8 mouse cellular contexts compared by ENCODE assay signal in the genomic region with DNA sequence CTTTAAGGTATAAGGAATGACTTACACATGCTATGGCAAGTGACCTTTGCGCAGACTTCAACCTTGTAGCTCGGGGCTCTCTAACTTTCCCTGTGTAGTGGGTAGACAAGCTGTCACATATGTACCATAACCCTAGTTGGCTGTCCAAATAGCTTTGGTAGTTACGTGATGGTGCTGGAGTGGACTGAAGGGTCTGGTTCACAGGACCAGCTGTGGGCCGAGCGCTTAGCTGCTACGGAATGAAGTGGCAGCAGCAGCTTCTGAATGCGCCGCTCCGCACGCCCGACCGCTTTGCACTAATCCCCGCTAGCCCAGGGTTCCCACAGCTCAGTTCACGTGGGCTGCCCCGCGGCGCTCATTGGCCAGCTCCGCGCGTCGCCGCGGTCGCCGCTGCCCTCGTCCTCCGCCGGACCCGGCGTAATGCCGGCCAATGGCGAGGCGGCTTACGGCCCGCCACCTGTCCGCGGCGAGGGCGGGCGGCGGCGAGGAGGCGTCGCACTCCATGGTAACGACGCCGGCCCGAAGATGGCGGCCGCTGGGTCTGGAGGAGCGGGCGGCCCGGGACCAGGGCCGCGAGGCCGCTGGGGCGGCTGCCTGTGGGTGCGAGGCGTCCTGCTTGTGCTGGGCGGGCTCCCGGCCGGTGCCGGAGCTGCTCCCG. TPM values are rescaled to one million over a fixed set of nuclear protein-coding genes. Genes with fewer than 3 reads are reported as not detected.
DNase-seq lines count a peak whose midpoint lies in the region; ATAC-seq lines count a peak whose summit lies in the region.

TSS of gene Lmln (plus strand) at position 498 of the 658 bp plus-strand sequence.

- DNase-seq in adrenal gland, adult (ENCODE audit: inconsistent age in 2 of 2, low spot score in 1 of 2) = peak; percentile 96 to 97
- peak; percentile 96 for DNase-seq in embryo, embryonic 10.5 days (ENCODE audit: low spot score)
- peak; percentile 93 for DNase-seq in gastrocnemius, postnatal 25 days
- DNase-seq in intestine, embryonic 14.5 days (ENCODE audit: low spot score) = peak; percentile 92
- peak; percentile 90 to 92 for DNase-seq in left cerebral cortex, postnatal 14 days (ENCODE audit: low spot score in 2 of 2)
- peak; percentile 95 for DNase-seq in mesoderm, embryonic 11.5 days (ENCODE audit: low read depth, low spot score)
- DNase-seq in right cerebral cortex, postnatal 36 days (ENCODE audit: low spot score in 2 of 2) = peak; percentile 87 to 90
- peak; percentile 95 for DNase-seq in yolk sac, embryonic 10.5 days (ENCODE audit: low spot score)

- no peaks in the 10 kb centered on the region for H3K9me3 ChIP-seq in intestine, embryonic 14.5 days (ENCODE audit: control insufficient read depth, low read length)

- ATAC-seq in intestine, embryonic 14.5 days (replicated peaks; ENCODE audit: low FRiP score, low TSS enrichment, low read depth) = peak; percentile 96

- peaks cover 15% of the 10 kb centered on the region; the same call in 1 of the 2 replicates for H3K4me1 ChIP-seq in intestine, embryonic 14.5 days (replicated peaks; ENCODE audit: control insufficient read depth, insufficient read depth, low read length)

- peaks cover 33% of the 10 kb centered on the region for H3K36me3 ChIP-seq in intestine, embryonic 14.5 days (ENCODE audit: control insufficient read depth, insufficient read depth, low read length)

- H3K9ac ChIP-seq in intestine, embryonic 14.5 days (ENCODE audit: low read length) = peak within 1 kb of the TSS; percentile 58

- peak within 1 kb of the TSS; percentile 74 for H3K4me3 ChIP-seq in intestine, embryonic 14.5 days (ENCODE audit: low read depth, low read length)

- H3K4me2 ChIP-seq in intestine, embryonic 14.5 days (ENCODE audit: low read length) = peak within 1 kb of the TSS; percentile 69

- WGBS in intestine, embryonic 14.5 days = under 1% methylated on average over 58 of the region's 64 CpGs

- intact Hi-C loops in left cerebral cortex, postnatal 14 days (cut with DNase I) = no loop called here

- peak within 1 kb of the TSS; percentile 61 for H3K27ac ChIP-seq in intestine, embryonic 14.5 days (ENCODE audit: low read depth)

- H3K27me3 ChIP-seq in intestine, embryonic 14.5 days (replicated peaks; ENCODE audit: control insufficient read depth, insufficient read depth, low read length) = no peaks in the 10 kb centered on the region

RNA-seq across cellular contexts. Expression of gene Lmln, which starts in this region (rescaled TPM):
- total RNA-seq in gastrocnemius, postnatal 25 days (2021) = 1 to 10 TPM; 1.8 to 2.6 TPM
- 3.3 and 4.1 TPM in 2 replicates for polyA plus RNA-seq in intestine, embryonic 14.5 days (2014; fragmentation: Nextera tagmentation; extraction: Ambion mirVana)
- total RNA-seq in left cerebral cortex, postnatal 14 days (2021) = 10 to 100 TPM; 17.7 to 20.7 TPM

Comparison
In these comparisons a context has a peak if more than half of its experiments do, and no peak if none do; other contexts are left out.
1. Peak in every context shown above with its lines: DNase-seq, ATAC-seq, H3K4me3 ChIP-seq and H3K27ac ChIP-seq.
2. RNA of gene Lmln (total RNA-seq): 17.7 to 20.7 TPM in left cerebral cortex, postnatal 14 days; 1.8 to 2.6 TPM in gastrocnemius, postnatal 25 days; every median in the first group is over 4 times any median in the second.